Mouse (Mus musculus): ENCODE data around the gene Ccl7.

Gene Ccl7

DNA sequence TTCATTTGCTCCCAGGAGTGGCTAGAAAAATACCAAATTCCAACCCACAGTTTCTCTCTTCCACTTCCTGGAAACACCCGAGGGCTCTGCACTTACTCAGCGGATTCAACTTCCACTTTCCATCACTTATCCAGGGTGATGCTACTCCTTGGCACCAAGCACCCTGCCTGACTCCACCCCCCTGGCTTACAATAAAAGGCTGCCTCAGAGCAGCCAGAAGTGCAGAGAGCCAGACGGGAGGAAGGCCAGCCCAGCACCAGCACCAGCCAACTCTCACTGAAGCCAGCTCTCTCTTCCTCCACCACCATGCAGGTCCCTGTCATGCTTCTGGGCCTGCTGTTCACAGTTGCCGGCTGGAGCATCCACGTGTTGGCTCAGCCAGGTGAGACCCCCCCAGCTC lies 10.2 kb upstream of the Ccl7 start, which contains the start of gene Ccl2:
TSS of gene Ccl2 (plus strand) at position 216 of the 400 bp plus-strand sequence.
- peak in 1 of 2 experiments; percentile 7 for DNase-seq

DNA sequence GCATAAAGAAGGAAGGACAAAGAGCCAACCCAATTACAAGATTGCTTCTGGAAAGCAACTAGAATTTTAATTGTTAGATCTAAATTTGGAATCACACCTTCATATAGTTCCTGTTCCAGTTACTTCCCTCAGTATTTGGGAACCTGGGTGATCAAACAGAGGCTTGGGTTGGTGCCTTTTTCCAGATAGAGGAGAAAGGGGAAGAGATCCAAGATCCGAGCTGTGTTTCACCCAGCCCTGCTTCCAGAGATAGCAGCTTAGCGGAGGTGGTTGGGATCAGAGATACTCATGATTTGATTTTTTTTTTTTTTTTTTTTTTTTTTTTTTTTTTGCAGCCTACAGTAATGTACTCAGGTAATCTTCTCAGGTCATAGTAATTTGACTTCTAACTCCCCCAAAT lies 9.7 kb upstream of the Ccl7 start:
- DNase-seq, result no peak

DNA sequence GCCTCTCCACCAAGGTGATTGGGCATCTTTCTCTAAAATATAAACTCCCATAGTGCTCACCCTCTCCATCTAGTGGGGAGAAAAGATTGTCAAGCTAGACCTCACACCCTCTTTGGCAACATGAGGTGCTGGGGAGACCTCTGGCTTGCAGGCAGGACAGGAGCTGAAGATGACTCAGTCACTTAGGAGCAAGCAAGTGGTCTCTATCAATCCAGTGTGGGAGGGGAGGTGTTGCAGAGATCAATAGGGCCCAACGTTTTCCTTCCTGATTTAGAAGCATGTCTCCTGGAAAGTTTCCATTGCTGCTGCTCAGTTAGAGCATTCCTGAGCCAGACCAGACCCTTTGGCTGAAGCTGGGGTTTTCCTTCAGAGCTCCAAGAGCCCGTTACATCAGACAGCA lies 7.0 kb upstream of the Ccl7 start, which contains the start of gene Gm17268:
TSS of gene Gm17268 (minus strand) at position 28 of the 400 bp plus-strand sequence.
- DNase-seq, result no peak

DNA sequence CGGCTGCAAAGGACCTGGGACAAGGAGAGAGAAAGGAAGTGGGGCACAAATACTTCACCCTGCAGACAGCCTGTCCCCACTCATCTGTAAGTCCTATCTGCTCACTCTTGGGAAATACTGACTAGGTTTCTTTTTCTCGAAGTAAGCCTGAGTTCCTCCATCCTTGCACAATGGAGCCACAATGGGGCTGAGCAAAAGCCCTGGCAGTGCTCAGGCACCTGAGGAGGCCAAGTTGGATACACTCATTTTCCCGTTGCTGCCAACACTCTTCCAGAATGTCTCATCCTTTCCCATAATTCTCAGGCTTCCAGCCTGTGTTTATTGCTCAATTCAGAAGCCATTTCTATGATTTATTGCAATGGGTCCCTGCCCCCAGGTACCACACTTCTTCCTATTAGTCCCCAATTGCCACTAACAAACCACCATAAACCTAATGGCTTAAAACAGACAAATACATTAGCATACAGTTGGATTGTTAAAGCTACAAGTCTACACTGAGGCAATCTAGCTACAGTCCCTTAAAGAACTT lies 6.3 kb upstream of the Ccl7 start:
- DNase-seq, result no peak

DNA sequence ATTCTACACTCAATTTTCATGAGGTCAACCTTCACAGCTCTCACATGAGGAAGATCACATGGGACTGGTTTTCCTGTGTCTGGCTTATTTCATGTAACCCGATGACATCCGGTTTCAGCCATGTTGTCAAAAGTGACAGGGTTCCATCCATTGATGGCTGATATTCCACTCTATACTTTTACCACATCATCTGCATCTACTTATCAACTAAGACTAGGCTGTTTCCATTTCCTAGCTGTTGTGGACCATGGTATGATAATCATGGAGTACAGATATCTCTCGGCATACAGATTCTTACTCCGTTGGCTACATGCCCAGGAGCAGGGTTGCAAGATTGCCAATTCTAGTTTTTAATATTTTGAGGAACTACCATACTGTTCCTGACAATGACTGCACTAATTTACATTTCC lies 3.8 kb upstream of the Ccl7 start:
- no peak for DNase-seq

DNA sequence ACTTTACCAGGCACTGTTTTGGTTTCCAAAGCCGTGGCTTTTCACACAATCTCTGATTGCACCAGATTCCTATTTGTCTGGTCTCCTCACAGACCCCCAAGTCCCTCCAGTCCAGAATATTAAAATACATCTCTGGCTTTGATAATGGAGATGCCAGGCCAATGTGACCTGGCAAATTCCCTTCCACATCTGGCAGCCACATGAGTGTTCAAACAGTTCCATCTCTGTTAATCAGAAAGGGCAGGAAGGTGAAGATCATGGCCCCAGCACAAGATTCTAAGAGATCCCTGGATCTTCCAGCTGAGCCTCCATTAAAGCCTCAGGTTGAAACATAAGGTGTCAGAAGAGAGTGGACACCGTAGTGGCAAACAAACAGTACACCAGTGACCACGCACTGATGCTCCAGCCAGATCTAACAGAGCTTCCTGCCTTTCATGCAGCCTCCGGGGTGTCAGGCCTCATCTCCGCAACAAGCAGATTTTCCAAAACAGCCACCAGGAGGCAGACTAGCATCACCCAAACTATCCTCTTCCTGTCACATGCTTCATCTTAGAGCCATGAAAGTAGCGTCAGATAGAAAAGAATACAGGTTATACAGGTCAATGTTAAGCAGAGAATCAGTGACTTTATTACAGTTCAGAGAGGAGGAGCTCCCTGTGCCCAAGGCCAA lies 2.4 kb downstream of the Ccl7 start:
- DNase-seq, result peak; percentile 7 to 11

DNA sequence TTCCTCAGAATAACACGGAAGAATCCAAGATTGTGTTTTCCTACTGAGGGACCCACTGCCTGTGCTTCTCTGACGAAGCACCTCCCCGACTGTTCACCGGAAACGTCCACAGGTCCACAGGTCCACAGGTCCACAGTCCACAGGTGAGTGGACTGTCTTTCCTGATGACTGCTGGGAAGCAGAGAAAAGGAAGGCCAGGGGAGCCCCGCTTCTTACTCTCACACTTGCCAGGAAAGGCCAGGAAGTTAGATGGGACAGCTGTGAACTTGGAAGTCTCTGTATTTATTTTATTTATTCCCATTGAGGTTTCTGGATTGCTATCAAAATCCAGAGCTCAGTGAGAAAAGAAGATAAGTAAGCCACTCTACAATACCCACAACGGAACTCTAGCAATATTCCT lies 8.3 kb downstream of the Ccl7 start:
- no peak for DNase-seq

DNA sequence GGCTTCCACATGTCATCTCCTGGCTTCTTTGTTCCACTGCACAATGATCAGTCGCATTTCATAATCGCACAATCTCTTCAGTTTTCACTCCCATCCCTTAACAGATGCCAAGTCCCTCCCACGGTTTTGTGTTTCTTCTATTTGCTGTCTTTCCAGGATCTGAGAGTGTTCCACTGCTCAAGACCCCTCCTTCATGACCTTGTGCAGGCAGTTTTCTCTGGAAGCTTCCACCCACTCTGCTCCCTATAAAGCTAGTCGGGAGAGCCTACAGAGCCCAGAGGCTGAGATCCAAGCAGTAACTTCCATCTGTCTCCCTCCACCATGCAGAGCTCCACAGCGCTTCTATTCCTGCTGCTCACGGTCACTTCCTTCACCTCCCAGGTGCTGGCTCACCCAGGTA lies 12.1 kb downstream of the Ccl7 start, which contains the start of gene Ccl11:
TSS of gene Ccl11 (plus strand) at position 178 of the 400 bp plus-strand sequence.
- DNase-seq, result no peak

DNA sequence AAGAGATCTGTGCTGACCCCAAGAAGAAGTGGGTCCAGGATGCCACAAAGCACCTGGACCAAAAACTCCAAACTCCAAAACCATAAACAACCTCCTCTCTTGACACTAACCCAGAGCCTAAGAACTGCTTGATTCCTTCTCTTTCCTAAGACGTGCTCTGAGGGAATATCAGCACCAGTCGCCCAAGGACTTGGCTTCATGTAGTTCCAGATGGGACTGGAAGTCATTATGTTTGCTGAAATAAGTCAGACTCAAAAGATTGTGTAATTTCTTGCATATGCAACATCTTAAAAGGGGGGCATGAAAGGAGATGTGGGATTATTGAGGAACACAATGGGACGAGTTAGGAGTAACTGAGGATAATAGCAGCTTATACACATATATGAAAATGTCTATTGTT lies 16.7 kb downstream of the Ccl7 start:
- DNase-seq, result no peak

DNA sequence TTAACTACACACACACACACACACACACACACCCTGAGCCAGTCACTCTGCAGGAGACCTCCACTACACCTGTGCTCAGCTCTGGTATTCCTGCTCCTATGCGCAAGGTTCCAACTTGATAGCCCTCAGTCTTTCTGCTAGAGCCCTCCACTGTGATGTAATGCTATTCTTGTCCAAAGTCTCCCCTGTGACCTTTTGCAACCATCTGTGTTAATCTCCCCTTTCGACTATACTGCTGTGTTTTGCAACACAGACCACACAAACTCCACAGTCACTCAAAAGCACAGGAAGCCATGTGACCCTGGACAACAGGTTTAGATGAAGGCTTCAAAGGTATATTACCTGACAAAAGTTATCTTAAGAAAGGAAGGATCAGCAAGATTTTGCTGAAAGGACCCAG lies 17.9 kb downstream of the Ccl7 start:
- DNase-seq, result no peak

DNA sequence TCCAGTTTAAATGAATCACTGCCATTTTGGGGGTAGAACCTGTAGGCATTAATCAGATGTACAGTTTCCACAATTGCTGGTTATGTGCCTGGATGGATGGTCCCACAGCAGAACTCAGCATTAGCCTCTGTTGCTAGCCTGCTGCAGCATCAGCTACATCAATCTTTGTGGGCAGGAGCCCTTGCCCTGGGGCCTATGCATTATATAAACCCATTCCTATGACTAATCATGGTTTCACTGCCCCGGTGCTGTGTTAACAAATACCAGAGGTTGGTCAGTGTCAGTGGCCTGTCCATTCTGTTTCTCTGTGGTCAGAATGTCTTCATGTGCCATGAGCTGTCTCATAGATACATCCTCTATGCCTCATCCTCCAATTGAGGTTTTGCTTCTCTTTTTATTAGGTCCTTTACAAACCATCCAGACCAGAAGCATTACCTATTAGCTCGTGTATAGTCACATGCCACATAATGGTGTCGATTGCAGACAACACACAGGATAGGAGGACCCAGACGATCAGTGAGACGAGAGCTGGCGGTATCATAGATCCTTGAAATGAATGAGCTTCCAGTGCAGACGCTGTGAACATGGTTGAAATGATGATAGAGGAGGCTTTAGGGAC lies 21.6 kb downstream of the Ccl7 start:
- DNase-seq, result no peak

DNA sequence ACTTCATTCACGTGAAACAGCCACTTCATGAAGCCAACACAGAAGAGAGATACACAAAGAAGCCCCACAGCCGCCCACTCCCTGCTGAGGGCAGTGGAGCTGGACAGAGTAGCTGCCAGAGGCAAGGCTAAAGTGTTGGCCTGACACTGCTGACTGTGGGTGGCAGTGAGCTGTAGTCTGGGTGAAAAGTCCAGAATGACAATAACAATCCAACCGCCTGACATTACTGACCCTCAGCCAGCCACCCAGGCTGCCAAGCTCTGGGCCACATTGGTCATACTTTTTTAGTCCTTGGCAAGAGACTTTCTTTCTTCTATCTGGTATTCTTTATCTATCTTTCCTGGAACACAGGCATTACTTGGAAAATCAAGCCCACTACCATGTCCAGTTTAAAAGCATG lies 25.6 kb downstream of the Ccl7 start:
- DNase-seq, result no peak

DNA sequence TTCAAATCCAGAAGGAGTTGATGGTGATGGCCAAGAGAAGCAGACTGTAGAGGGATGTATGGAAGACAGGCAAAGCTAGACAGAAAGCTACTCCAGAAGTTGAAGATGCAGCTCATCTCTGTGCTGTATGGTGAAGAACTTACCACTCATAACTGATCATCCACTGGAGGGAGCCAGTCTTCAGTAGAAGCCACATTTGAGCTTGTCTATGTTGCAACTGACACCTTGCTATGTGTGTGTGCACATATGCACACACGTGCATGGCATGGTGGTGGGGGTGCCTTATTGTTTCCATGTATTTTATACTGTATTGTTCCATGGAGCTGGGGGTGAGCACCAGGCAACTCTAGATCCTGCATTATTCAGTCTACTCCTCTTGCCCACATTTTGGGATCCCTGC lies 26.9 kb downstream of the Ccl7 start:
- DNase-seq, result no peak

DNA sequence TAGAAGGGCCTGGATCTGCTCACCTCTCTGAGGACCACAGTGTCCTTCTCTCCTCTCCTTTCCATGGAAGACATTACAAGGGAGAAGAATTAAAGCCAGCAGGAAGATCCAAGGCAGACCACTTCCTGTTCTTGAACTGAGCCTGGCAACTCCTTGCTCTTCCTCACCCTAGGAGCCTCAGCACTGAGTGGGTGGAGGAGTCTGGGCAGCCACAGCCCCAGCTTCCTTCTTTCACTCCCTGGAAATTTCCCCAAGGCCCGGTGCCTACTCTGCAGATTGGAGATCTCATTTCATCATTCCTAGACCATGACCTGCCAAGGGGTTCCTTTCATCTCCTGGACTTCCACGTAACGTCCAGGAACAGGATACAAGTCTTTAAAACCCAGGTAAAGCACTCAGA lies 27.5 kb downstream of the Ccl7 start:
- no peak for DNase-seq

DNA sequence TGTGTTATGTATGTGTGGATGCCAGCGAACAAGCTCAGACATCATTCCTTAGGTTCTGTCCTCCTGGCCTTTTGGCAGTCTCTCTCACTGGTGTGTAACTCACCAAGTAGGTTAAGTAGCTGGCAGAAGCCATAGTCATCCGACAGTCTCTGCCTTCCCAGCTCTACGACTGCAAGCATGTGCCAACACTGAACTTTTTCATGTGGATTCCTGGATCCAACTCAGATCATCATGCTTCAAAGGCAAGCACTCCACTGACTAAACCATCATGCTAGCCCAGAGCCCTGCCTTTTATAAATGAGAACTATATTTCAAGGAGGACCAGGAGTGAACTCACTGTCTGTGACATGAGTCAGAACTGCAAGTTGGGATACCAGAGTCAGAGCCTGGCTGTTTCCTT lies 28.2 kb downstream of the Ccl7 start:
- no peak for DNase-seq

DNA sequence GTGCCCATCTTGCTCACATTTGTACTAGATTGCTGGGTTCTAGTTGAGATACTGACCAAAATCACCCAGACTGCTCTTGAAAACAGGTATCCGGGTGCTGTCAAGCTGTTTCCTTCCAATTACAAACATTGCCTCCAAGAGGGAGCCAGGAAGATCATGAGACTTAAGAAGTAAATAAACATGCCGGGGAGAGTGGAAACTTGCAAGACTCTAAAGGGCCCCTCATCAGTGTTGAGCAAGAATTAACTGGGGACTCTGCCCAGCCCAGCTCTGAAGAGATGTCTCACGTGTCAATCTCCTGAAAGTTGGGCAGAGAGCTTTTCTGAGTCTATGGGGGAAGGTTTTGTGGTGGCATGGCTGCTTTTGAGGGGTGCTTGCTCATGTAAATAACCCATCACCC lies 31.5 kb downstream of the Ccl7 start:
- DNase-seq, result no peak

DNA sequence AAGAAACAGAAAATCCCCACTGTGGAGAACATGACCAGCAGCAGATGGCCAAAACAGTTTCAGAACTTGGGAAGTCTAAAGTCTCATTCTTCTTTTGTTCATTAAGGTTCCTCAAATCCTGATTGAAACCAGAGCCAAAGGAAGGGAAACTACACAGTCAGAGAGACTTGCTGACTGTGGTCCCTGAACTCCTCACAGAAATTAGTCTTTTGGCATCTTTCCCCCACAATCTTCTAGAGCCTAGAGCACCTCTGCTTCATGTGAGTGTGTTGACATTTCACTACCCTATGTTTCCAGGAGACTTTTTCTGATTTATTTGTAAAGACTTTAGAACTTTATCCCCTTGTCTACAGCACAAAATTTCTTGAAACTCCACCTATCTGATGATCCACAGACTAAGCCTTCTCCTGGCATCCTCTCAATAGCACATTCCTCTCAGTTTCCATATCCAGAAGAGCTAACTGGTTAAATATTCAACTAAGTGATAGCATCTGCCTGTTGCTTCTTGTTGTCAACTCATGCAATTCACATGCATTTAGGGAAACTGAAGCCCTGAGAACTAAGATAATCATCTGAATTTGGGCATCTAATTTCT lies 32.7 kb downstream of the Ccl7 start:
- no peak for DNase-seq

DNA sequence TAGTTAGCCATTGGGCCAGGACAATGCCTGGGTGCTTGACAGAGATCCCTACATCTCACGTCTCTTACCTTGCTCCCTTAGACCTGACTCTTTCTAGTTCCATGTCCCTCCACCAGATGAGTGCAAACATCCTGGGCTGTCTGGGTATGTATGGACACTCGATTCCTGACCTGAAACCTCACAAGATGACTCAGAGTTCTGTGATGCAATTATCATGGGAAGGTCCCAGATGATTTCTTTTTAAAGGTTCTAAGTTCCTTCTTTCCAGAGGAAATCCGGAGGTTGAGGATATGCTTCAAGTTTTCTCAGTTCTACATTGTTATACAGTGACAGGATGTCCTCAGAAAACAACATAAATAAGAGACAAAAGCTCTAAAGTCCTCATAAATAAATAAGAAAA lies 35.4 kb downstream of the Ccl7 start:
- DNase-seq, result no peak

DNA sequence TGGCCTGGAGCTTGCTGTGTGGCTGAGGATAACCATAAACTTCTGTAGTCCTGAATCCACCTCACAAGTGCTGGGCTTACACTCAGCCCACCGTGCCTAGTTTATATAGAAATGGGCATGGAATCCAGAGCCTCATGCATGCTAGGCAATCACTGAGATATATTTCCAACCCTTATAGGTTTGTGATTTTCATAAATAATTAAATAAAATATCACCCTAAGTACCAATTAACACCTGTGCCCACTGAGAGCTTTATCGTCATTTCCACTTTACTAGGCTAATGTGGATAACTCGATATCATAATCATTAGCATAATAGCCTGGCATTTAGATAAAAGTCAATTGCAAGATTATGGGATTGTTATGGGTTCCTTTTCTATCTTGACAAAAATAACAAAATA lies 38.8 kb downstream of the Ccl7 start:
- no peak for DNase-seq

All from thymus, adult 18-20 months (tissue).